18 mouse cellular contexts compared by ENCODE assay signal in the genomic region with DNA sequence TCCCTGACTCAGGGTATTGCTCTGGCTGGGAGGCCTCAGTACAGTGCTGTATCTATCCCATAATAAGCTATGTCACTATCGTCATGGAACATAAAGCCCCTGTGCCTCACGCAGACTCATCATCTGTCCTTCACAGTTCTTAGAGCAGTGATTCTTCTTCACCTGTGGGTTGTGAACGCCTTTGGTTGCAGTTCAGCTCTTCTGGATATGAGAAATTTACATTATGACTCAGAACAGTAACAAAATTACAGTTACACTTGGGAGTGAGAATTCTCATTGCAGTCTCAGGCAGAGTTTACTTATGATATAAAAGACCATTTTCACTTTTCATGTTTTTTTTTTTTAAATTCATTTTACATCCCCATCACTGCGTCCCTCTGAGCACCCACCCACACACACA.
"Had no signal": no experiment of that assay in that cellular context is flagged by ENCODE, and none has a peak within 500 bp of the region (broad histone marks: within the 10 kb centered on the region; RNA-seq: fewer than 3 reads in every experiment).

No protein-coding gene starts in this region.

- H3K4me1 ChIP-seq: megakaryocyte, embryonic 14.5 days; stomach, embryonic 15.5 days had no signal

- H3K9me3 ChIP-seq: lung, embryonic 15.5 days; midbrain, embryonic 13.5 days; midbrain, embryonic 15.5 days; neural tube, embryonic 12.5 days; stomach, embryonic 15.5 days had no signal

- H3K9ac ChIP-seq: liver, postnatal 0 days; lung, embryonic 15.5 days; midbrain, embryonic 13.5 days; midbrain, embryonic 15.5 days; neural tube, embryonic 12.5 days; stomach, embryonic 15.5 days had no signal

- H3K27me3 ChIP-seq: lung, embryonic 15.5 days; megakaryocyte, embryonic 14.5 days; midbrain, embryonic 13.5 days; midbrain, embryonic 15.5 days; neural tube, embryonic 12.5 days; stomach, embryonic 15.5 days had no signal

- DNase-seq: liver, postnatal 0 days; lung, adult 2 months; lung, postnatal 14 days; lung, postnatal 36 days; right cerebral cortex, postnatal 14 days; thymus, adult 18-20 months; thymus, postnatal 14 days; thymus, postnatal 36 days had no signal

- H3K27ac ChIP-seq: lung, embryonic 15.5 days; macrophage; midbrain, embryonic 13.5 days; midbrain, embryonic 15.5 days; neural tube, embryonic 12.5 days; stomach, embryonic 15.5 days; stomach, postnatal 0 days had no signal

- H3K4me3 ChIP-seq: lung, embryonic 15.5 days; megakaryocyte, embryonic 14.5 days; midbrain, embryonic 13.5 days; midbrain, embryonic 15.5 days; neural tube, embryonic 12.5 days; stomach, embryonic 15.5 days had no signal

- ATAC-seq: liver, postnatal 0 days; lung, postnatal 0 days; midbrain, embryonic 13.5 days; midbrain, embryonic 15.5 days had no signal

- H3K36me3 ChIP-seq: lung, embryonic 15.5 days; midbrain, embryonic 13.5 days; midbrain, embryonic 15.5 days; neural tube, embryonic 12.5 days; stomach, embryonic 15.5 days had no signal

- H3K4me2 ChIP-seq: lung, embryonic 15.5 days; midbrain, embryonic 11.5 days; midbrain, embryonic 13.5 days; midbrain, embryonic 15.5 days; neural tube, embryonic 12.5 days; stomach, embryonic 15.5 days had no signal
